Mouse (Mus musculus) CD4-positive helper T cell, adult 2 months (primary cell): ENCODE results near the gene Cycs.
"Not testable (repeated sequence)": the region's sequence is repeated elsewhere in the genome, so short reads cannot be mapped to it uniquely, and the experiment has no call there.

ENCODE experiments used
- DNase-seq: peaks from one replicate; pipeline ENCODE4 v3.0.0-alpha.2; 2012; ENCODE audit warnings: low read depth, missing footprints, low spot score

Cycs gene

DNA sequence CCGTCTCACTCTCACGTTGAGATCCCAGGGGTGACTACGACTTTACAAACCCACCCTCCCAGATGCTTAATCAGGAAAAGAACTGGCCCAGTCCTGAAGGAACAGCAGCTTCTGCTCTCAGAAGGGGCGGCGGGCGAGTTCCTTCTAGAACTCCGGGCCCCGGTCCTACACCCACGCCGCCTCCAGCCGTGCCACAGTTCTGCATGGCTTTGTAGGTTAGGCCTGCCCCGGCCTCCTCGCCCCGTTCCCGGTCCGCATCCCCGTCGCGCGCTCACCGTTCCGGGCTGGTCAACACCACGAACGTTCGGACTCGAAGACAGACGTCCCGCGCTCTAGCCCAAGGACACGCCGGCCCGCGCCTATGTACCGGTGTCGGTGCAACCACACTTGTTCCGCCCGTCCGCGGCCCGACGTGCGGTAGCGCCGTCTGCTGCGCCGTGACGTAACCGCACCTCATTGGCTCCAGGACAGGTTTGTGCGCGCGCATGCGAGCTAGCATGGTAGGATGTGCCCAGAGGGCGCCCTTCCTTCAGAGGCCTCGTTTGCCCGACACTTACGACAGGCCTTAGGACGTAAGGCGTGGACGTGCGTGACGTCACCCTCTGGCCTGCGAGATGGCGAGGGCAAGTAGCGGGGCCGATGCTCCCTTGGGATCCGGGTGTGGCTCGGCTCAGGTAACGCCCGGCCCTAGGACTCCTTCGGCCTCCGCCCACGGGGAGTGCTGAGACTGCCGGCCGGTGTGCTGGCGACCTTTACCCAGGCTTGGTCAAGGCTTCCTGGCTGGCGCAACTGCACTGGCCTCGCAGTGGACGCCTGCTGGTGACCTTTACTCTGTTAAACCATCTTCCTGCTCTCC lies at the start of gene Cycs:
TSS of gene Cycs (minus strand) at position 398 of the 856 bp plus-strand sequence.
- peak; percentile 100 for DNase-seq

DNA sequence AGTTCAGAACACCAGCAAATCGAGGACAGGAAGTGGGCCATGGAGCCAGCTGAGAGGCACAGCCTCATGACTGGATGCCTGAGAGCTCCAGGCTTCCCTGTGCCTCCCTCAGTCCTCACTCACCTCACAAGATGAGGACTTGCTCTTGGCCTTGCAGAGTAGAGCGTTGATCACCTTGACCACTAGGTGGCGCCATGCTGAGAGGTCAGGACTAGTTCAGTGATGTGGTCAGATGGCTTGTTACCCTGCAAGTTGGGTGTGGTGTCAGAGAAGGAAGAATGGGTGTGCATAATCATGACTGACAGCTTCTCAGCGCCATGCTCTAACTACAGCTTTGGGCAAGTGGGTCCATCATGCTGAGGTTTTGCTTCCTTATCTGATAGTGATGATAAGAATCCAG lies 35.3 kb upstream of the Cycs start:
- DNase-seq, result peak; percentile 75

DNA sequence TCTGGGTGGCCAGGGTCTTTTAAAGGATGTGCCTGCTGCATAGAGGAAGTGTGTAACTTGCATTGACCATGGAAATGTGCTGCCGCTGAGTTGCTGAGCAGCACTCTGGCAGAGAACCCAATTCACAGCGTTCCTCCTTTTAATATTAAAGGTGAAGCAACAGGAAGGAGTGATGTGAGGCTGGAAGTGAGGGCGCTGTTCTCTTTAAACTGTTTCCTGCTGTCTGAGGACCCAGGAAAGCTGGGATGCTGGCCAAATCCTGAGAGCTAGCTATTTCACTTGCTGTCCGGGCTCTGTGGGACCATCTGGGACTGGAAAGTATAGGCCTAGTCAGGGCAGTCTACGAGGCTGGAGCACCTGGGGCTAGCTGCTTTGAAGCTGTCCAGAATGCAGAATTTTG lies 32.2 kb upstream of the Cycs start:
- DNase-seq, result no peak

DNA sequence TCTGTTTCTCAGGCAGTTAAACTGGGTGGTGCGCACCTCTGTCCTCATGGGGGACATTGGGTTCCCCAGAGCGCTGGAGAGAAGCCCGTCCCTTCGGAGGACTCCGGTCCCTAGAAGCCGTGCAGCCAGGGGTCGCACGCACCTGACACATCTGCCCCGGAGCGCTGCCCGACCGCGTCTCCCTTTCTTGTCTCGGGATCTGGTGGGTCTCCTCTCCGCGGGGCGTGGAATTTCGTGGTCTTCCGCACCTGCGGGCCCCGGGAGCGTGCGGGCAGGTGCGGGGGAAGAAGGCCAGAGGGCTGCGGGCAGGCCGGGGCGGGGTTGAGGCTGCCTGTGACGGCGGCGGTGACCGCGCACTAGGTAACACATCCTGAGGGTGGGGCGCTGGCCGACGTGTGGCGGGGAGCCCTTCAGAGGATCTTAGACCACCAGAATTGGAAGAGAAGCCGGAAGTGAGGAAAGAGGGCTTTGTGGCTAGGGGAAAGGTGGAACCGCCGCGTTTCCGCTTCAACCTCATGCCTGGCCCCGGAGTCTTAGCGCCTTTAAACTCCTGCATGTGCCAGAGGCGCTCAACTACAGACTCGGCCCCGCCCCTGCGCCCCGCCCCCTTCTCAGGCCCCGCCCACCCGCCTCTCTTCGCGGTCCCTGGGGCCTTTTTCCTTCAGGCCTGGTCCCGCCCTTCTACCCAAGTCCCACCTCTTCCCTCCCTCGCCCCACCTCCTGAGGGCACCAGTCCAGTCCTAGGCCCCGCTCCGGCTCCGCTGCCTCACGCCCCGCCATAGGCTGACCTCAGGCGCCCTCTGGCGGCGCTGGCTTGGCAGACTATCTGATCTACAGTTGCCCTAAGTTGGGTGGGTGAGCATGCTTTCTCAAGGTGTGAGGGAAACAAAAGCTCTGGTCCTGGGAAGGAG lies 30.2 kb upstream of the Cycs start, which contains the start of gene 4921507P07Rik:
TSS of gene 4921507P07Rik (minus strand) at position 332 of the 911 bp plus-strand sequence.
- peak; percentile 94 for DNase-seq

DNA sequence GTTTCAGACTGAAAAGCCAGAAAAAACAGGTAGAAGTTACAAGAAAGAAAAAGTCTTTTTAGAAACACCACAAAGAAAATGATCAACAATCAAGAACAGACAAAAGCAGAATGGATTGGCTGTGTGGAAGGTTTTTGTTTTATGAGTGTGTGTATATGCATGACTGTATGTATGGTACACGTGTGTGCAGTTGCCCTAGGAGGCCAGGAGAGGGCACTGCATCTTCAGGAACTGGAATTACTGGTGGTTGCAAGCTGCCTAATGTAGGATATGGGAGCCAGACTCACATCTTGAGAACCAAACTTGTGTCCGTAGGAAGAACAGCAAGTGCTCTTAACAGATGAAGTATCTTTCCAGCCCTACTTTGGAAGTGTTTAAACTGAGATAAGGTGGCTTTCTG lies 28.0 kb upstream of the Cycs start:
- DNase-seq, result peak; percentile 12

DNA sequence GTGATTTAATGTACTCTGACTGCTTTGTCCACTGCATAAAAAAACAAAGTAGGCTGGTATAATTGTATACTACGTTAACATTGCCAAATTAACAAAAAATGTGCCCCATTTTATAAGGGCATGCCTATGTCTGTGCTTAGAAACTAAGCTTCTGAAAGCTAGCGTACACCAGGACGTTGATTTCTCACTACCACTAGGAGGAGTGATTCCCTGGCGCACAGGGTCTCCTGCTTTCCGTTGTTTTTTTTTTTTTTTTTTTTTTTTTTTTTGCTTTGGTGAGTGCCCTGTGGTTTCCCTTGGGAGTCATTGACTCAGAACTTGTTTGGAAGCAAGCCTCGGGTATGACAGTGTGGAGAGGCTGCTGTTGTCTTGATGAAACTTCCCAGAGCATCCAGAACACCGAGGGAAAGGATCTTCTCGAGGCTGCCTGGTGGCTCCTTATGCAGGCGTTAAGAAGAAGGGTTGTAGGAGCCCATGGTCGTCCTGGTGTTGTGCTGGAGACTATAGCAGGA lies 27.1 kb upstream of the Cycs start:
- no peak for DNase-seq

DNA sequence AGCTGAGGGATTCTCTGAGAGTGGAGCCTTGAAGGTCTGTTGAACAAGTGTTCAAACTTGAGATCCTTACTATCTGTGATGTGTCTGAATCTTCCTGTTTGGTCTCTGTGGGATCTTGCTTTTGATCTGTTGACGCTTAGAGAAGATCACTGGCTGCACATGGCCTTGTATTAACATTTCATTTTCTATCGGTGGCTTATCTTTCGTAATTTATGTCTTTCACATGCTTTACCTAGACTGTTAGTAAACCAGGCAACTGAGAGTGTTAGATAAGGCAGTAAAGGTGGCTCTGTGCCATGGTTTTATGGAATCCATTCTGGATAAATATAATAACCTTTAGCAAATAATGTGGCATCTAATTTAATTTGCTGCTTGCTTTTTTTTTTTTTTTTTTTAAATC lies 23.9 kb upstream of the Cycs start:
- no peak for DNase-seq

DNA sequence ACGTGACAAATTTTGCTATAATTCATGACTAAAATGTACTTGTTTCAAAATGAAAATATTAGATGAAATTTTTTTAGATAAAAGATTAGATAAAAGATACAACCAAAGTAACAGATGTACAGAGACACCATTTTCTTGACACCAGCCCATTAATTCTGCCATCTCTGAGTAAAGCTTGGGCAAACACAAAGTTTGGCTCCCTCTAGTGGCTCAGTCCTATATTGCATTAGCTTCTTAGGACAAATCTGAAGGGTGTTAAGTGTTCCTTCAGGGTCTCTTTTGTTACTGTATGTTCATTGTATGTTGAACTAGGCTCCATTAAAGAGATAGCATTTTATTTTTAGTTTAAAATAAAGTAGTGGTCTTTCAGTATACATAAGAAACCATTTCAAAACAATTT lies 21.9 kb upstream of the Cycs start:
- DNase-seq, result peak; percentile 73

DNA sequence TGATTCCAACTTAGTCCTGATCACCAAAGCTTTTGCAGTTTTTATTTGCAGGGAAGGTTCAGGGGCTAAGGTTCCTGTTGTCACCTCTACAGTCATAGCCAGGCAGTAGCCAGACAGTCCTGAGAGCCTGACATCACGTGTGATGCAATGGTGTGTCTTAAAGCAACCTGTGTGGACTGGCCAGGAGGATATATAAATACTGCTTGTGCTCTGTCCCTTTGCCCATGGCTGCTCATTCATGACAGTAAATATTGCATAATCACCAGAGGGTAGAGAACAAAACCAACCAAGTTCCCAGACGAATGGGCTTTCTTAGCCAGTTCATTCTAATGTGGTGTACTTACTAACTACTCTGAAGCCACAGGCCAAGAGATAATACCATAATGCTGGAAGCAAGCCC lies 21.1 kb upstream of the Cycs start:
- no peak for DNase-seq

DNA sequence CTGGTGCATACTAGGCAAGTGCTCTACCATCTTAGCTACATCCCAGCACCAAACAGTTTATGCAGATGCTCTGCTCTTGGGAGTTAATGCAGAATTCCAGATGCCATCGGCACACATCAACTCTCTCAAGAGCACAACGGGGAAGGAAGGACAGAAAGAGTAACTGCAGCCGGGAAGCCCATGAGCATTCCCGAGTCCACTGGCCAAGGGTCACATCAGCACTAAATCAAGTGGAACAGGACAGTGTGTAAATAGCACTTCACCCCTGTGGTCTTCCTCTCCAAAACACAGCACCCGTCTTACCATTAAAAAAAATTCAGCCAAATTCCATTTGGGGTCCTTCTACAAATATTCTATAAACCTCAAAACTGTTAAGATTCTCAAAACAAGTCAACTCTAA lies 20.0 kb upstream of the Cycs start:
- DNase-seq, result no peak

DNA sequence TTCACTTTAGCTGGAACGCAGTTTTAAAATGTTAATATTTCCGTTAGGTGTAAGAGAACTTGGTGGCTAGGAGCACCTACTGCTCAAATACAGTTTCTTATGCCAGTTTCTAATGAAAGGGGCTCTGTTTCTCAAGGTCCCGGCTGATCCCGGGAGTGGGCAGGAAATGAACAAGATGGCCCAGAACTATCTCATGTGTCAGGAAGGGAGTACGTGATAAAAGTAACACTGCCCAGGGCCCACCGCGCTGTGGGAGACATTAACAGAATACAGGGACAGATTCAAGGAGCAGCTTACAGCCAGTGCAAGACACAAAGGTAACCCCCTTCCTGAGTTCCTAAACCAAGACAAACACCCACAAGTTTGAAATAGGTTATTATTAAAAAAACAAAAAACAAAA lies 19.4 kb upstream of the Cycs start:
- DNase-seq, result no peak

DNA sequence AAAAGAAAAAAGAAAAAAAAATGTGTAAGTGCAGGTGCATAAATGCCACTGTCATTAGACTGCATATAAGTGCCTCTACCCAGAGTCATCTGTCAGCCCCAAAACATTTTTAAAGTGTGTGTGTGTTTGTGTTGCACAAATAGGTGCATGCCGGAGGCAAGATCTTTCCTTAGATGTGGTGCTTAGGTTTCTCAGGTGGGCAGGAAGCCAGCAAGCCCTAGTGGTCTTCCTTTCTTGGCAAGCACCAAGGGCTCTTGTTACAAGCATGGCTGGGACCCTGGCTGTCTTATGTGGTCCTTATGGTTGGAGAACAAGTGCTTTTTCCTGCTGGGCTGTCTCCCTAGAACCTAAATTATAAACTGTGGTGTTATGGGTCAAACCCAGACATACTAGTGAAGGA lies 5.3 kb upstream of the Cycs start:
- no peak for DNase-seq

DNA sequence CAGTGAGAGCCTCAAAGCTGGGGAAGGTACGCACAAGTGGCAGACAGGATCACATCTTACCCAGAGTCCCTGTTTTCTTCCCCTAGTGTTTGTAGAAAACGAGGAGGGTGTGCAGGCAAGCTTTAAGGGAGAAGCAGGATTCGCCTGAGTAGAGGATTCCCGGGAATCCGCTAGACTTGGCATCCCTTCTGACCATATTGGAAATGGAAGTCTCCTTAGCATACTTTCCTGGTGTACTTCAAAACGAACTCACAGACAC lies 588 bp upstream of the Cycs start:
- no peak for DNase-seq

DNA sequence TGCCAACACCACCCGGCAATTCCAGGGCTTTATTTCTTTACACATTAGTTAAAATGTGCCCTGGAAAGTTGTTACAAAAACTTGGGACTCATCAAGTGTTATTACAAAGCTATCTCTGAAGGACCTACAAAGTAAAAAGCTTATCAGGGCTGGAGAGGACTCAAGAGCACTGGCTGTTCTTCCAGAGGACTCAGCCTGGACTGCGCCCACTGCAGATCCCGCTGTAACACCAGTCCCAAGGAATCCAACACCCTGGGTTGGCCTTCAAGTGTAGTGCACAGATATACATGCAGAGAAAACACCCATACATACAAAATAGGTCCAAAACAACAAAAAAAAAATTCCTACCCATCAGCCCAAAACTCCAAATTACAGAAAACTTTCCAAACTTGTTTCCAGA lies 2.7 kb downstream of the Cycs start:
- DNase-seq, result no peak

DNA sequence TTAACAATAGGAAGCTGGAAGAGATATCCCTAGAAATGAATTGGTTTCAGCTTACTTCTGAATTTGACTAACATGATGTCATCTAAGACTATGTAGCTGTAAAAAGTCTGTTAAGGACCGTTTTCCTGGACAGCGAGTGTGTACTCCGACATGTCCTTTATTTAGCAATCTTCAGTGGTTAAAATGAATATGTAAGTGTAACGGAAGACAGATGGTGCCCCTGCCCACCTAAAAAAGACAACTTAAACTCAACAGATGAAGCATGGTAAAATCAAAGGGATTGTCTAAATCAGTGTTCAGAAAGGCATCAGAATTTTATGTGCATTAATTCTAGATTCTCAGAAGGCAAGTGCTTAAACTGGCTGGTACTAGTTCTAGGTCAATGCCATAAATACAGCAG lies 3.9 kb downstream of the Cycs start:
- no peak for DNase-seq

DNA sequence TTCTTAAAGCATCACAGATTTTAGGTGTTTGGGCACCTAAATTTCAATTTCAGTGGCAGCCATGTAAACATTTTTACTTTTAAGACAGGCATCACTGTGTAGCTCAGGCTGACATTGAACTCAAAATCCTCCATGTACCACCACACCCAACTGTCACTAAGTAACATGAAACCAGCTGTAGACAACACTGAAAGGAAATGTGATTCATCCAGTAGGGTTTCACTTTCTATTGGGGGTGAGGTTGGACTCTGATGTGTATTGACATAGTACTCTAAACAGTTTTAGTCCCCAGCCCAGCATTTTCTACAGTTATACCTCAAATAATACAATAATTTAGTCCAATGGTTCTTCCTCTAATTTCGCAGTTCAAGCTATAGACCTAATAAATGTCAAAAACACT lies 5.6 kb downstream of the Cycs start:
- peak; percentile 54 for DNase-seq

DNA sequence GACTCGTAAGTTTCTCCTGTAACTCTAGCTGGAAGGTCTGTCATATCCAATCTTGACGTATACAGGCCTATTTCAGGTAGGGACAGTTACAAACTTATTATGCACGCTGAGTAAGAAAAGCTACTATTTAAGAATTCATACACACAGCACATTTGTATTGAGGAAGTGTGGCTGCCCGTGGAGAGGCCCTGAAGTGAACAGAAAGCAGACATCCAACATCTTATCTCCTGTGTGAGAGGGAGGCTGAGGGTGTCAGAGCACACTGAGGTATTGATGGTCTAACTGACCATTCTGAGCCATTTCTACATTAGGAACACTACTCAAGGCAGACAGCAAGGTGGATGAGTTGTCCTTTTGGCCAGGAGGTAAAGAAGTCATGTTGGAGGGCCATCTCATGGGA lies 7.5 kb downstream of the Cycs start:
- no peak for DNase-seq

DNA sequence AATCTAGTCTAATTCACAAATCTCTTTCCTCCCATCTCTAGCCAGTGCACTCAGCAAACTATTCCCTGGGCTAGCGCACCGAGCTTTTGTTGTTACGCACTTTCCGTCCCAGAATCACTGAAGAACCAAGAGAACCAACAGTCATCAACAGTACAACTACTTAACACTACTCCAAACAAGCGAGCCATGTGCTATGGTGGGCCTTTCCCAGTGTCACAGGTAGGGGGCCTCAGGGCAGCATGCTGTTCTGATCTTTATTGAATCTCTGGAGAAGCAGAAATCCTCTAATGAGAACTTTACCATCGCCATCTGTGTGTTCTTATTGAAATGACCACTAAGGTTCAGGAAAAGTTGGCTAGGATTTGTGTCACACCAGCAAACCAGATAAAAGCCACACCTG lies 8.8 kb downstream of the Cycs start:
- no peak for DNase-seq

DNA sequence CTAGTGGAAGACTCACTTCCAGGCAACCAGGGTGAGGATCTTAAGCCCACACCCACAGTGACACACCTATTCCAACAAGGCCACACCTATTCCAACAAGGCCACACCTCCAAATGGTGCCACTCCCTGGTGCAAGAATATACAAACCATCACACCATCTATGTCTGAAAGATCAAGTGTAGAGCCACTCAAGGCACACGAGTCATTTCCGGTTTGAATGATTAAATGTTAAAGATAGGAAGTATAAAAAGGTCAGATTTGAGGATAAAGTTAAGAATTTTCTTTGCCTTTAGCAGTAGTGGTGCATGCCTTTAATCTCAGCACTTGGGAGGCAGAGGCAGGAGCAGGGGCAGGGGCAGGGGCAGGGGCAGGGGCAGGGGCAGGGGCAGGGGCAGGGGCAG lies 12.1 kb downstream of the Cycs start:
- DNase-seq, result not testable (repeated sequence)

DNA sequence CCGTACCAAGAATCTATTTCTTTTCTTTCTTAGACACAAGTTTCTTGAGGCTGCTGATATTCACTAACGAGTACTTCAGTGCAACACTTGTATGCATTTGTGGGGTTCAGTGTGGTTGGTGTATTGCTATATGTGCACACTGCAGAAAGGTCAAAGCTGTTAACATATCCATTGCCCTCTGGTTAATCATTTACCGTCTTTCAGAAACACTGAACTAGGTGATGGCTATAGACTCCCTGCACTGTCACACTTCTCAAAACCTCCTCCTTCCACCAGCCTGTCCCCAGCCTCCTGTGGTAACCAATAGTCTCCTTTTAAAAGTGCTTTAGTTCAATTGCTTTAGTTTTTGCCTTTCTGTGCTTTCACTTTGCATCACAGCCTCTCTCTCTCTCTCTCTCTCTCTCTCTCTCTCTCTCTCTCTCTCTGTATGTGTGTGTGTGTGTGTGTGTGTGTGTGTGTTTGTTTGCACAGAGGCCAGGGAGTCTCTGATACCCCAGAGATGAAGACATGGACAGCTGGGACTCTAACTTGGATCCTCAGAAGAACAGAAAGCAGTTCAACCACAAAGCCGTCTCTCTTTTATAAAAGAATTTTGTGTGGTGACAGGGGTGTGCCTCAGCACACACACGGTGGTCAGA lies 13.3 kb downstream of the Cycs start:
- no peak for DNase-seq

DNA sequence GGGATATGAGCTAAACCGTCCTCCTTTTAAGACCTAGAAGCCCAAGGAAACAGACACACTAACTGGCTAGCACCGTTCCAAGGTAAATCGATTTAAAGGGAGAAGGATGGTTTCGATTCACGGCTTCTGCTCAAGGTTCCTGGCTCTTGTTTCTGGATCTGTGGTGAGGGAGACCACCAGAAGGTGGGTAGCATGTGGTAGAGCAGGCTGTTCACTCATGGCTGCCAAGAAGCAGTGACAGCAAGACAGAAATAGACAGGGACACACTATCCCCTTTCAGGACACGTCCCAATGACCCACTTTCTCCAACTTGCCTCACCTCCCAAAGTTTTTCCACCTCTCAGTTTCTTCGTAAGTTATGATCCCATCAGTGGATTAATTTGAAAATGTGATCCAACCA lies 16.5 kb downstream of the Cycs start:
- no peak for DNase-seq

DNA sequence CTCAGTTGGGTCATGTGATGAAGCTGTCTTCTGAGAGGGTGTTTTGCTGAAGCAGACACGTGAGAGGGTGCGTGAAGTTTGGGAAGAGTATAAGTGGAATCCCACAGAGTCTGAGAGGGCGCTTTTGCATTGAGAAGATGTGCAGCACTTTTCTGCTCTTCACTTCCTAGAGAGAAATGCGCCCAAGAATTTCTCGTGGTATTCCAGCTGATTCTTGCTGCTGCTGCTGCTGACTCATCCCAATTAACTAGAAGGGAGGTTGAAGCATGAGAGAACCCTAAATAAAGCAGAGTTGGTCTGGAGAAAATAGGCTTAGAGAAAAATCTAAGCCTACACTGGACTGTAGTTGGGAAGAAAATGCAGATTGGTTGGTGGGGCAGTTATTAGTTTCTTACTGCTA lies 17.3 kb downstream of the Cycs start:
- DNase-seq, result no peak
